Comparison of ENCODE assay signal across 16 mouse cellular contexts in the genomic region with DNA sequence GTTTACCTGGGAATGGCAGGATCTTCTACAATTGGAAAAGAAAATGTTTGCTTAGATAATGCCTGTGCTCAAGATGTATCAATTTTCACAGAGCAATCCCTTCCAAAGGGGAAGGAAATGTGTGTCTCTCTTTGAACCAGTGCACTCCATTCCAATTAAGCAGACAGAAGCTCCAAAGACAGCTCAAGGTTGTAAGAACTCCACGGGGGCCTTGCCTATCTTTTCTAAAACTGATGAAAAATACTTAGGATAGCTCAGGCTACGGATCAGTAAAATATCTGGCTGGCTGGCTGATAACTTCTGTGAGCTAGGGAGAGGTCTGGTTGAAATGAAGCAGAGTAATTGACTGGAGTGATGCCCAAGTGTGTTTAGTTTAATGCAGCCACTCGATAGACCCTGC.
"Had no signal": no experiment of that assay in that cellular context is flagged by ENCODE, and none has a peak within 500 bp of the region (broad histone marks: within the 10 kb centered on the region; RNA-seq: fewer than 3 reads in every experiment).

No protein-coding gene starts in this region.

- DNase-seq: liver, embryonic 13.5 days; liver, postnatal 0 days; lung, adult 2 months; lung, postnatal 14 days; lung, postnatal 36 days; right cerebral cortex, postnatal 14 days; thymus, adult 18-20 months; thymus, postnatal 14 days; thymus, postnatal 36 days had no signal

- H3K4me2 ChIP-seq: liver, embryonic 13.5 days; liver, embryonic 15.5 days; lung, embryonic 15.5 days; midbrain, embryonic 13.5 days; neural tube, embryonic 12.5 days had no signal

- H3K27ac ChIP-seq: liver, embryonic 13.5 days; liver, embryonic 15.5 days; lung, embryonic 15.5 days; macrophage; midbrain, embryonic 13.5 days; neural tube, embryonic 12.5 days had no signal

- H3K36me3 ChIP-seq: liver, embryonic 13.5 days; liver, embryonic 15.5 days; lung, embryonic 15.5 days; midbrain, embryonic 13.5 days; neural tube, embryonic 12.5 days had no signal

- H3K4me1 ChIP-seq: liver, embryonic 13.5 days; liver, embryonic 15.5 days; lung, embryonic 15.5 days; megakaryocyte, embryonic 14.5 days; midbrain, embryonic 13.5 days; neural tube, embryonic 12.5 days had no signal

- H3K4me3 ChIP-seq: liver, embryonic 13.5 days; liver, embryonic 15.5 days; lung, embryonic 15.5 days; megakaryocyte, embryonic 14.5 days; midbrain, embryonic 13.5 days; neural tube, embryonic 12.5 days had no signal

- H3K27me3 ChIP-seq: liver, embryonic 13.5 days; liver, embryonic 15.5 days; lung, embryonic 15.5 days; megakaryocyte, embryonic 14.5 days; midbrain, embryonic 13.5 days; neural tube, embryonic 12.5 days had no signal

- H3K9me3 ChIP-seq: liver, embryonic 13.5 days; liver, embryonic 15.5 days; lung, embryonic 15.5 days; megakaryocyte, embryonic 14.5 days; midbrain, embryonic 13.5 days; neural tube, embryonic 12.5 days had no signal

- ATAC-seq: liver, postnatal 0 days; lung, postnatal 0 days; midbrain, embryonic 13.5 days had no signal

- H3K9ac ChIP-seq: liver, embryonic 13.5 days; liver, embryonic 15.5 days; liver, postnatal 0 days; lung, embryonic 15.5 days; midbrain, embryonic 13.5 days; neural tube, embryonic 12.5 days had no signal
